Mouse (Mus musculus) hindbrain, embryonic 15.5 days (tissue): ENCODE data around the gene Eif4b. TPM values are rescaled to one million over a fixed set of nuclear protein-coding genes. Genes with fewer than 3 reads are reported as not detected.
A peak's percentile ranks its signal among the peaks of the same experiment; 100 is the strongest.

Source experiments
- ATAC-seq: fragments of 200-750 bp; cut with Nextera tagmentation; 2 replicates; pipeline ENCODE4 v1.8.0; 2017; ENCODE audit warnings: low read depth, moderate number of reproducible peaks, moderate TSS enrichment; ENCODE audit not compliant: low FRiP score
- H3K27ac ChIP-seq: fragments of 300-500 bp; sonication (generic); replicated peaks from 2 replicates; pipeline ENCODE4 v1.5.1; 2015; ENCODE audit warnings: mild to moderate bottlenecking, inconsistent platforms
- H3K27me3 ChIP-seq: fragments of 300-500 bp; sonication (generic); 2 replicates; pipeline ENCODE4 v1.6.1; 2015; ENCODE audit warnings: control low read depth, inconsistent platforms
- H3K36me3 ChIP-seq: fragments of 300-500 bp; sonication (generic); 2 replicates; pipeline ENCODE4 v1.6.1; 2015; ENCODE audit warnings: control low read depth, inconsistent platforms
- H3K4me1 ChIP-seq: fragments of 300-500 bp; sonication (generic); replicated peaks from 2 replicates; pipeline ENCODE4 v1.6.1; 2015; ENCODE audit warnings: control low read depth, inconsistent platforms
- H3K4me2 ChIP-seq: fragments of 300-500 bp; sonication (generic); 2 replicates; pipeline ENCODE4 v1.6.1; 2015; ENCODE audit warnings: moderate library complexity, mild to moderate bottlenecking, inconsistent platforms
- H3K4me3 ChIP-seq: fragments of 300-500 bp; sonication (generic); 2 replicates; pipeline ENCODE4 v1.5.1; 2015; ENCODE audit warnings: mild to moderate bottlenecking, inconsistent platforms
- H3K9ac ChIP-seq: fragments of 300-500 bp; sonication (generic); 2 replicates; pipeline ENCODE4 v1.6.1; 2015; ENCODE audit warnings: inconsistent platforms
- H3K9me3 ChIP-seq: fragments of 300-500 bp; sonication (generic); 2 replicates; pipeline ENCODE4 v1.6.1; 2016; ENCODE audit warnings: control low read depth, inconsistent platforms
- WGBS: fragments of 180-500 bp; shearing (Covaris S2); methylation state at CpG from one replicate; pipeline ENCODE4 v1.1.7; 2015; 5-methylcytosine and 5-hydroxymethylcytosine counted together
- polyA plus RNA-seq: library from polyadenylated mRNA; unstranded; fragments of >200 nt; fragmentation: Nextera tagmentation; extraction: Ambion mirVana; gene quantifications from 2 replicates; pipeline ENCODE4 v1.2.1, GENCODE M21; 2015

Gene Eif4b
- polyA plus RNA-seq, 1 experiment from 2014 or later: 77.1 TPM

DNA sequence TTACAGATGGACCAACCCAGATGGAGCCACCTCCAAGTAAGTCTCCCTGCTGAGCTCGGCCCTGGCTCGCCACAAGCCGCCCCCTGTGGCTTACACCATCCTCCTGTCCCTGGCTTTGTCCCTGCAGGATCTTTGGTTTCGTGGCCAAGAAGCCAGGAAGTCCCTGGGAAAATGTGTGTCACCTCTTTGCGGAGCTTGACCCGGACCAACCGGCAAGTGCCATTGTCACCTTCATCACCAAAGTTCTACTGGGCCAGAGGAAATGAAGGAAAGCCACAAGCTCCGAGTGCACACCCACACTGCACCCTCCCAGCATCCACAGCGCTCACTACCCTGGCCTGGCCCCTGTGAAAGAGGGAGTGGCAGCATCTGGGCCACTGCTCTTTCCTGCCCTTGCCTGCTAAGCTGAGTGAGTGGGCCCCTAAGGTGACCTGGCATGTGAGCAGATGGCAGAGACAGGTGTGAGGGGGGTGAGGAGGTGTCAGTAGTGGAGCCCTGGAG, 42.2 kb downstream of the Eif4b start:
- no peak overlapping the region for H3K9ac ChIP-seq
- no peak for ATAC-seq
- peak overlapping the region; percentile 76 for H3K27ac ChIP-seq
- 71% methylated on average over 9 of the region's 9 CpGs for WGBS
- peaks cover 37% of the 10 kb centered on the region for H3K4me1 ChIP-seq
- H3K9me3 ChIP-seq: no peaks in the 10 kb centered on the region
- no peak overlapping the region for H3K4me2 ChIP-seq
- no peaks in the 10 kb centered on the region for H3K27me3 ChIP-seq
- peaks cover 36% of the 10 kb centered on the region for H3K36me3 ChIP-seq
- no peak overlapping the region for H3K4me3 ChIP-seq

DNA sequence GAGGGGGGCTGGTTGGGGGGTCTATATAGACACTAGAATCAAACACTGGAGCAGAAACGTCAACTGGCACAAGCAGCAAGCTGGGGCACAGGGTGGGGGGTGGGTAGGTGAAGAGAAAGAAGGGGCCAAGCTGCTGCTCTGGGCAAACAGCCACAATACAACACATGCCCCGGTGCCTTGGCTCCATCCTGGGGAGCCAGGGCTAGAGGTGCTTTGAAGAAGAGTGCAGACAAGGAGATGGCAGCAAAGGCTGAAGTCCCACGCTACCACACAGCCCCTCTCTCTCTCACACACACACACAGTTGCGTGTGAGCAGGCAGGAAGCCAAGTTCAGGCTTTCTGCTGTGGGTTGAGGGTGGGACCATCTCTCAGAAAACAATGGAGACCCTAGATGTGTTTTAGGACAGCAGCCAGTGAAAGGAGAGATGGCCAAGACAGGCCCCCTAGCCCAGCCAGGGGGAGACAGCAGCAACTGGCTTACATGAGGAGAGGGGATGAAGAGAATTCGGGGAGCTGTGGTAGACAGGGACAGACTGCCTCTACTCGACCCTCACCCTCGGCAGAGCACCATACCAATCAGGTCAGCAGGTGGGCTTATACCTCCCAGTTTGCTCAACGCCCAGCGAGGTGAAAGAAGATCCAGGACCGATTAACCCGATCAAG, 43.3 kb downstream of the Eif4b start:
- Histone ChIP-seq H3K4me2 (no peak overlapping the region), H3K36me3 (peaks cover 44% of the 10 kb centered on the region), H3K4me1 (peaks cover 37% of the 10 kb centered on the region), H3K9ac (no peak overlapping the region), H3K4me3 (no peak overlapping the region), H3K27me3 (no peaks in the 10 kb centered on the region), H3K9me3 (no peaks in the 10 kb centered on the region), H3K27ac (peak overlapping the region; percentile 76)
- ATAC-seq: peak; percentile 83
- 59% methylated on average over 11 of the region's 11 CpGs for WGBS

DNA sequence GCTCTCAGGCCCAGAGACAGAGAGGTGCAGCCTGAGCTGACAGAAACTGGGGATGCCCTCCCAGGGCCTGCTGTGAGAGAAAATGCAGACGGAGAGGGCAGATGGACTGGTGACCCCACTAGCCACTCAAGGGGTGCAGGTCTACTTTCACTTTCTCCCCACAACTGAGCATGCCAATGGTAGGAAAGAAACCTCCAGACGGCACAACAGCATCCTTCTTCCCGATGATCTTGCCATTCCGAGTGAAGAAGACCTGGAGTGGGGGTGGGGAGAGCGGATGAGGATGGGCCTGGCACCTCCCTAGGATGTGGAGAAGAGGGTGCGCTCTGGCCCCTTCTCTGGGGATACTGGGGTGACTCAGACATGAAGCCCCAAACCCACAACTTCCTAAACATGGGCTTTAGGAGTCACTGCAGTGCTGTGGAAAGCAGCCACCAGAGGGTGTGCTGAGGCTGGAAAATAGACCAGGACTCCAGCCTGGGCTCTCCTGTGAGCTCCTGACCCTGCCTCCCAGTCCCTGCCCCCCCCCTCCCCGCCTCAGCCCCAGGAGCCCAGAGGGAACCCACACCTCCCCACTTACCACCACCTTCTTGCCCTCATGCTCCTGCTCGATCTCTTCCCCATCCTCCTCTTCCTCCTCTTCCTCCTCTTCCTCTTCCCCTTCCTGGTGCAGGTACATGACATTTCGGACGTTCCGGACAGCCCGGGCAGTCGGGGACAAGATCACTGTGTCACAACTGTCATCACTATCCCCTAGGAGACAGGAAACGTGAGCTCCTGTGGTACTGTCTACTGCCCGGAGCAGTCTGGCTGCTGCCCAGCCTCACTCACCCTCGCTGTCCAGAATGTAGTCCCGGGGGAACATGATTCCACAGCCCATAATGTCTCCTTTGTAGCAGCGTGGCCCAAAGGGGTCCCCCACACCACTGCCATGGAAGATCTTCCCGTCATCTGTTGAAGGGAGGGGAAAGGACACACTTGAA, 44.2 kb downstream of the Eif4b start:
- 57% methylated on average over 19 of the region's 19 CpGs for whole genome bisulfite sequencing
- ATAC-seq: no peak
- H3K27ac ChIP-seq: peak overlapping the region; percentile 76
- H3K36me3 ChIP-seq: peaks cover 47% of the 10 kb centered on the region
- no peak overlapping the region for H3K4me2 ChIP-seq
- H3K27me3 ChIP-seq: no peaks in the 10 kb centered on the region
- H3K4me3 ChIP-seq: no peak overlapping the region
- H3K9ac ChIP-seq: no peak overlapping the region
- peaks cover 37% of the 10 kb centered on the region for H3K4me1 ChIP-seq
- H3K9me3 ChIP-seq: no peaks in the 10 kb centered on the region

DNA sequence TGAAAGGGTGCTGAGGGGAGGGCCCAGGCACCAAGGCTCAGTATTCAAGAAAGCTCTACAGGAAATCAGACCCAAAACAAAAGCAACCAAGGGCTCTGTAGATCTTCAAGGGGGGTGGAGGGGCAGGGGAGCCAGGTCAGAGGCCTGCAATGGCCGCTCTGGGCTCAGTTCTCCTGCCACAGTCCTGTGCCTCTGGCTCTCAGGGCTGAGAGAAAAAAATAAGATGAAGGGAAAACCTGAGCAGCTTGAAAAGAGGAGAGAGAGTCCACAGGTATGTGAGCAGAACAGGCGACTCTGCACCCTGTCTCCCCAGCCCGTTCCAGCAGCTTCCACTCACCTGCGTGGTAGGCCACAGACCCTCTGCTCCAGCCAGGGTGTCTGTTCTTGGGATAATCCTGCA, 45.0 kb downstream of the Eif4b start:
- 93% methylated on average over 4 of the region's 4 CpGs for WGBS
- Histone ChIP-seq H3K4me3 (no peak overlapping the region), H3K9ac (no peak overlapping the region), H3K27ac (0 out of 2 replicates have a peak overlapping the region, but pooled peaks have one; percentile 44), H3K9me3 (no peaks in the 10 kb centered on the region), H3K4me2 (no peak overlapping the region), H3K27me3 (no peaks in the 10 kb centered on the region), H3K4me1 (peaks cover 37% of the 10 kb centered on the region), H3K36me3 (peaks cover 49% of the 10 kb centered on the region)
- no peak for ATAC-seq

DNA sequence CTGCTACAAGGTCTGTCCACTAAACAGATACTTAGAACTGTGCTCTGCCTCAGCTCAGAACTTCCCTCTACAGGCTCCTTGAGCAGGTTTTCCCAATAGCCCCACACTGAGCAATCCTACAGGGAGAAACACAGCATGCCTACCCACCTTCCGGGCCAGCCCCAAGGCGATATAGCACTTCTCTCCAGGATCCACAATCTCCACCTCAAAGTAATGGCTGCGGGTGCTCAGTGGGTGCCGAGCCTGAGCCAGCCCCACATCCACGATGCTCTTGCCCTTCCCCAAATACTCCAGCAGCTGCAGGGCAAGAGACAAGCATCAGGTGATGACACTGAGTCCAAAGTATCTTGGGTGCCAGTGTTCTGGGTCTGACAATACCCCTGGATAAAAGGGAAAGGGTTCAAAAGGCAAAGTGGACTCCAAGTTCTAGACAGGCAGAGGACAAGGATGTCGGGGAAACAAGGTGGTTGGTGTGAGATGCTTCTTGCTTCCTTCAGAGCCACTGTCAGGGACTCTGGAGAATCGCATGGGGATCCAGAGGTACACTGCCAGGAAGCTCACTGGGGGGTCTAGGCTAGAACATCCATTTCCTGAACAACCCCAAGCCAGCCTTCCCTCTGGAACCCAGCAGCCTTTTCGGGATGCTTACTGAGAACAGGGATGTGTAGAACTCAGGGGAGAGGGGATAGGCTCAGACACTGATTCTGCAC, 45.7 kb downstream of the Eif4b start:
- H3K27ac ChIP-seq: no peak overlapping the region; the same call in 1 of the 2 replicates
- ATAC-seq: no peak

DNA sequence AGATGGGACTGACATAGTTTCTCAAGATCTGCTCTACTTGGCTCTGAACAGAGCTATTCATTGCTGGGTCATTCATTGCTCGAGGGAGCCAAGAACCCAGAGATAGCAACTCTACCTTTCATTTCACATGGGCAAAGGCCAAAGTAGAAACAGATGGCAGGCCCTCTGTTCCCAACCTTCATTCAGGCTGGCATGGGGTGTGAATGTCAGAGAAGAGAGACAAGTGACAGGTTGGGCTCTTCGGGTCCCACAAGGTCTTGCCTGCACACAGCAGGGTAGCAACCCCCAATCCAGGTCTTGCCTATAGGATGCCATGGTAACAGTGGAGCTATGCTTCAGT, 46.2 kb downstream of the Eif4b start:
- Histone ChIP-seq H3K4me2 (no peak overlapping the region), H3K27me3 (no peaks in the 10 kb centered on the region), H3K4me1 (peaks cover 37% of the 10 kb centered on the region), H3K4me3 (no peak overlapping the region), H3K36me3 (peaks cover 55% of the 10 kb centered on the region), H3K9me3 (no peaks in the 10 kb centered on the region), H3K27ac (no peak overlapping the region), H3K9ac (no peak overlapping the region)
- no peak for ATAC-seq
- 70% methylated on average over 2 of the region's 2 CpGs for WGBS

More for the DNA sequence above, 45.7 kb downstream of the Eif4b start:
- Histone ChIP-seq H3K27me3 (no peaks in the 10 kb centered on the region), H3K9ac (no peak overlapping the region), H3K4me1 (peaks cover 37% of the 10 kb centered on the region), H3K4me3 (no peak overlapping the region), H3K4me2 (no peak overlapping the region), H3K36me3 (peaks cover 50% of the 10 kb centered on the region), H3K9me3 (no peaks in the 10 kb centered on the region)
- 76% methylated on average over 8 of the region's 8 CpGs for WGBS

DNA sequence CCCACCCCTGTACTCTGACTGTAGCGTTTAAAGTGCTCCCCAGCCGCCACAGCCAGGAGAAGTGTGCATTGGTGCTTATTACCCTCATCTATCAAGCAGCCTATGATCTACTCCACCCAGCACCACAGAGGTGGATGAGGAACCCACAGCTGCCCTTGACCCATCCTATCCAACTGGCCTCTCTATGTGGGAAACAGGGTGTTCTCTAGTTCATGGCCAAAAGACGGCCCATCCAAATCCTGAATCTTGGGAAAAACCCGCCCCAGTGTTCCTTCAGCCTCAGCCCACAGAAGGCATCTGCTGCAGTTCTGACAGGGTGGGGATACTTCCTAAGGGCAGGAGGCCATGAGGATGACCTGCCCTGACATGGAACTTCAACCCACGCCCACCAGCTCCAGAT, 47.0 kb downstream of the Eif4b start:
- 88% methylated on average over 5 of the region's 5 CpGs for WGBS
- no peak for ATAC-seq
- Histone ChIP-seq H3K4me1 (peaks cover 33% of the 10 kb centered on the region), H3K4me2 (no peak overlapping the region), H3K9me3 (no peaks in the 10 kb centered on the region), H3K27me3 (no peaks in the 10 kb centered on the region), H3K4me3 (no peak overlapping the region), H3K9ac (no peak overlapping the region), H3K27ac (no peak overlapping the region), H3K36me3 (peaks cover 60% of the 10 kb centered on the region)

DNA sequence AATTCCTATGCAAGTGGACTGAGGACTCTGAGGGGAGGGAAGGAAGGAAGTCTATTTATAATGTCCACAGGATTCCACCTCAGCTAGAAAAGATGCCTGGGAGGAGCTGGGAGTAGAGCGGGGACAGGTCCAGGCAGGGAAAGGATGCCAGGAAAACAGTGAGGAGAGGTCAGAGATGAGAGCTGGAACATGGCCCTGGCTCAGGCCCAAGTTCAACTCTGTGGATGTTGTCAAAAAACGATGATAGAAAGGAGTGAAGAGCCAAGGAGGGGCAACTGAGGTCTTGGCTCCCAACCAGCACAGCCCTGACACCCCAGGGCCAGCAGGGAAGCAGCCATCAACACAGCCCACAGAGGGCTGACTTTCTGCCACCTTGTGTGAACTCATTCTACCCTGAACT, 52.7 kb downstream of the Eif4b start:
- Histone ChIP-seq H3K9ac (no peak overlapping the region), H3K27me3 (no peaks in the 10 kb centered on the region), H3K4me1 (no peaks in the 10 kb centered on the region), H3K36me3 (peaks cover 70% of the 10 kb centered on the region), H3K4me2 (no peak overlapping the region), H3K27ac (no peak overlapping the region), H3K9me3 (no peaks in the 10 kb centered on the region), H3K4me3 (no peak overlapping the region)
- ATAC-seq: no peak
- 71% methylated on average over 2 of the region's 2 CpGs for WGBS

DNA sequence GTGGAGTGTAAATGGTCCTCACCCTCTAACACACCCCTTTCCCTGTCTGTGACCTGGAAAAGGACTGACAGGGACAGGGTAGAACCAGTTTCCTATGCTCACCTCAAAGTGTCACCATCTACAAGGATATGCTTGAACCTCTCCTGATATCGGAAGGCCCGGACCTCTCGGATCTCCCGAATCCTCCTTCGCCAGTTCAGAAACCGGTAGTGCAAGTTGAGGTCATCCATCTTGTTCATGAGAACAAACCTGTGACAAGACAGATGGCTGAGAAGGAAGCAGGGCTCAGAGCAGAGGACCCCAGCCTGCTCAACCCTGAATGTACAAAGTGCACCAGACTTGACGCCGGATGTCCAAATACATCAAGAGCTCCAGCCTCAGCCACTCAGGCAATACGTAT, 59.7 kb downstream of the Eif4b start:
- H3K4me1 ChIP-seq: peaks cover 25% of the 10 kb centered on the region
- no peak overlapping the region for H3K9ac ChIP-seq
- no peak for ATAC-seq
- no peaks in the 10 kb centered on the region for H3K9me3 ChIP-seq
- no peaks in the 10 kb centered on the region for H3K27me3 ChIP-seq
- no peak overlapping the region for H3K4me2 ChIP-seq
- H3K4me3 ChIP-seq: no peak overlapping the region
- H3K27ac ChIP-seq: no peak overlapping the region
- H3K36me3 ChIP-seq: peaks cover 44% of the 10 kb centered on the region
- 85% methylated on average over 9 of the region's 9 CpGs for WGBS

DNA sequence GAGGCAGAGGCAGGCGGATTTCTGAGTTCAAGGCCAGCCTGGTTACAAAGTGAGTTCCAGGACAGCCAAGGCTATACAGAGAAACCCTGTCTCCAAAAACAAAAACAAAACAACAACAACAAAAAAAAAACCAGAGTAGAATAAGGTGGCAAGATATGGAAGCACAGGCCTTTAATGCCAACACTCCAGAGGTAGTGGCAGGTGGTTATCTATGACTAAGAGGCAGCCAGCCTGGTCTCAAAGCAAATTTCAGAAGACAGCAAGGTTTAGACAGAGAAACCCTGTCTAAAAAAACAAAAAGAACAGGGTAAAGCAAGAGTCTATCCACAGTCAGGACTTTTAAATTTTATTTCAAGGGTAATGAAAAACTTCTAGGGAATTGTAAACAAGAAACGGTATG, 61.1 kb downstream of the Eif4b start:
- WGBS: 88% methylated on average over 2 of the region's 2 CpGs
- H3K9ac ChIP-seq: peak overlapping the region; percentile 89; the same call in 1 of the 2 replicates

DNA sequence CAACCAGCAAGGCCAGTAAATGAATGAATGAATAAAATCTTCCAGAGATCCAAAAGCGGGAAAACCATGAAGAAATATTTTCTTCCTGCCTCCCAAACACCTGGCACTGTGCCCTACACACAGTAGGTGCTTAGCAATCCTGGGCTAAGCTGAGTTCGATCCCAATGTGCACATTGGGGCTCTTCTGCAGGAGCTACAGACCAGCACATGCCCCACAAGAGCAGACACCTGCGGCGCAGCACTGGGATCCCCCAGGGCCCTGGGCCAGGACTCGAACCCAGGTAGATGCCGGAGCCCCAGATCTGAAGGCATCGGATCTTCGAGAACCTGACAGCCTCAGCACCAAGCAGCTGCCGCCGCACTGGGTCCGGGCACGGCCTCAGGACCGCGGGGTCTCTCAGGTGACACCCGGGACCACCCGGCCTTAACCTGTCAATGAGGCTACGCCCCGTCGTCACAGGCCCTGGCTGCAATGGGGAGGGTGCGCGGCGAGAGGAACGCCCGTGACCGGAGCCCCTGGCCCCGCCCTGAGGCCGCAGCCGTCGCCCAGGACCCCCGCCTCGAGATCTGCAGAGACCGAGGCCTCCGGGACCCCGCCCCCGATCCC, 62.1 kb downstream of the Eif4b start:
- no peaks in the 10 kb centered on the region for H3K9me3 ChIP-seq
- peaks cover 25% of the 10 kb centered on the region for H3K4me1 ChIP-seq
- WGBS: 4% methylated on average over 33 of the region's 35 CpGs
- H3K4me2 ChIP-seq: peak overlapping the region; percentile 65
- no peaks in the 10 kb centered on the region for H3K27me3 ChIP-seq
- peak overlapping the region; percentile 89 for H3K9ac ChIP-seq
- H3K4me3 ChIP-seq: peak overlapping the region; percentile 93
- peak overlapping the region; percentile 88 for H3K27ac ChIP-seq
- peaks cover 22% of the 10 kb centered on the region for H3K36me3 ChIP-seq
- ATAC-seq: peak; percentile 82

More for the DNA sequence above, 61.1 kb downstream of the Eif4b start:
- Histone ChIP-seq H3K27ac (no peak overlapping the region), H3K9me3 (no peaks in the 10 kb centered on the region), H3K4me3 (peak overlapping the region; percentile 93), H3K4me2 (peak overlapping the region; percentile 65), H3K4me1 (peaks cover 25% of the 10 kb centered on the region), H3K27me3 (no peaks in the 10 kb centered on the region), H3K36me3 (peaks cover 31% of the 10 kb centered on the region)
- no peak for ATAC-seq
